Mouse (Mus musculus) regulatory T cell (primary cell): ENCODE data around the gene Nrxn1.

ENCODE experiments used
- in situ Hi-C: fragments of 300-600 bp; cut with MboI, MseI; formaldehyde crosslinking; loops from one replicate; pipeline ENCODE4 v1.15.1; 2025; ENCODE audit warnings: high pct_unique_total_duplicates

Nrxn1 gene

DNA sequence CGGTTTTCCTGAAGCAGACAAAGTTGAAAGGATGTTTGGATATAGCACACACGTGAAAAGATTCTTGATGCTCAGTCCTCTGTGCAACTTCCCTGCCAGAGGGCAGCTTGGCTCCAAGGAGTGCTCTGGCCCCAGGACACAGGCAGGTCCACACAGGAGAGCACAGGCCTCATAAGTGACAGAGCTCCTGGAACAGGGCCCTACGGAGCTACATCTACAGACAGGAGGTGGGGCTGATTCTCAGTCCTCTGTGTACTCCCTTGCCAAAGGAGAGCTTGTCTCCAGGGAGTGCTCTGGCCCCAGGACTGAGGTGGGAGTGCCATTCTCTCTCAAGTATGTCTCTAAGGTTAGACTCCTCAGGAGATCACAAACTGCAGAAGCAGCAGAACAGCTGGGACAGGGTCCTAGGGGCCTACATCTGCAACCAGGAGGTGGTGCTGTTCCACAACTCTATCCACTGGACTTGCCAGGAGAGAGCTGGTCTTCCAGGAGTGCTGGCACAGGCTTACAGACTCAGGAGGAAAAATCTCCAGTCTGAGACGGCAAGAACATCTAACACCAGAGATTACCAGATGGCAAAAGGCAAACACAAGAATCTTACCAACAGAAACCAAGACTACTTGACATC is 129.9 kb downstream of the Nrxn1 start:
- in situ Hi-C loops = no loop called here

DNA sequence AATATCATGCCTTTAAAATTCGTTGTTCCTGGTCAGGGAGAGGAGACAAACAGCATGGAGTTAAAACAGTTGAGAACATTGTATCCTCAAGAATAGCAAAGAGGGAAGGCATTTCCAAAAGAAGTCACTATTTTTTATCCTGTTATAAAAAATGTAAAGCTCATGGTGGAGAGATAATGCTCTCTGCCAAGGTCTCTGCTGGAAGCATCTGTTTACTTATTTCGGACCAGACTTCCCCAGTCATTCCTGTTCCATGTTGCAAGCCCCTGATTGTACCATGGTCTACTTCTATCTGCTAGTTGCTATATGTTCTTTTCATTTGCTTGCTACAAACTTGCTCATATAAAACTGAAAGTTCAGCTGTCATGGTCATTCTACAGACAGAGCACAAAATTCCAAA is 137.7 kb downstream of the Nrxn1 start:
- in situ Hi-C loops = no loop called here

DNA sequence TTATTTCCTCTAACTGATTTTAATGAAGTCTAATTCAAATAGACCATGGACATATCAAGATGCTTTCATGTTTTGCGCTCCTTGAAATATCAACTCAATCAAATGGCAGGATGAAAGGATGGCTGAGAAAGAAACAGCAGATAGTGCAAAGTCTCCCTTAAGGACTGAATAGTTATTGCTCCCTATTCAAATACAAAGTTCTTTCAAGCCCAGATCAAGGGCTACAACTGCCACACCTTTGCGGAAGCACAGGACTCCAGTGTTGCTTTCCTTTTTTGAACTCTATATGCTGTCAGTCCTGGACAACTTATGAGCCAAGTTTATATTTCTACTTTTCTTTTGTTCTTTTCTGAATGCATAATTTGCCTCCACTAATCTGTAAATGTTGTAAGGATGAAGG is 157.9 kb downstream of the Nrxn1 start:
- in situ Hi-C loops = no loop called here

DNA sequence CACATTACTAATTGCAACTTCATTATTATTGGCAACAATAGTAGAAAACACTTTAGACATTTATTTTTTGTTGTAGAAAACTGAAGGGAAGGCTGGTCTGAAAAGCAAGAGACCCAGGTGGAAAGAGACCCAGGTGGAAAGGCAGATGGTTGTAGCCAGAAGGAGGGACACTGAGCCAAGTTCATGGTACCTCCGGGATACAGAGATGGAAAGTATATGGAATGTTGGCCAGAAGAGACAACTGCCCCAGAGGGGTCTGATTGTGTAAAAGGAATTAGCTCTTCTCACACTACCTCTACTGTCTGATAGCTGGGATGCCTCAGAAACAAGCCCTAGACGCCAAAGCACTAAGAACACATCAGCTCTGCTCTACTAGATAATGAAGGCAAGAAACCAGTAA is 179.6 kb downstream of the Nrxn1 start:
- in situ Hi-C loops = no loop called here

DNA sequence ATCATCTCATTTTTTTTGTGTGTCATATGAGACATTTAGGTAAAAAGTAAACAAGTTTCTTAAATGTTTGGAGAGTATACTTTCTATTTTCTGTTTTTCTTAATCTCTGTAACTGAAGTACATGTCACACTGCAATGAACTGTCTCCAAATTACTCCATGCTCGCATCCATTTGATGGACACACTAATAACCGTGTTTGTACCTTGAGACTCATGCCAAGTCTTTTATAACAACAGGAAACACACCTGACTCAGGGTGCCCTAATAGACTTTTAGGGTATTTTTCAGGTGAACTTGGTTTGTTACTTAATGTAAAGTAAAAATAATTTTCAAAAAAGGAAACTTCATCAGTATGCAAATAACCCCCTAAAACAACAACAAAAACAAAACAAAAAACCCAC is 180.1 kb downstream of the Nrxn1 start:
- in situ Hi-C loops = no loop called here

DNA sequence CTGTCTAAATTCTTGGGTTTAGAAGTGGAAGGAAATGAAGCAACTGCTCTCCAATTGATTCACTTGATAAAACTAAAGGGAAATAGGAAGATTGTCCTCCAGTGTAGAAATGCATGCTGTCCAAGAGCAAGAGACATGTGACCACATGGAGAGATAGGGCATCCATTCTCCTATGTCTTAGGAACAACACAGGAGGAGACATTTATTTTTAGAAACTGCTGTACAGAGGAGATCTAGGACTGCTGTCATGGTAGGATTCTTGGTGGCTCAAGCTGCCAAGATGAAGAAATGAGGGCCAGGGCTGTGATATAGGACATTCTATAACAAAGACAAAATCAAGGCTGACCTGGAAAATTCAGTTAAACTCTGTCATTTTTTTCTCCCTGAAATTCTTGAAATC is 180.5 kb downstream of the Nrxn1 start:
- in situ Hi-C loops = no loop called here

DNA sequence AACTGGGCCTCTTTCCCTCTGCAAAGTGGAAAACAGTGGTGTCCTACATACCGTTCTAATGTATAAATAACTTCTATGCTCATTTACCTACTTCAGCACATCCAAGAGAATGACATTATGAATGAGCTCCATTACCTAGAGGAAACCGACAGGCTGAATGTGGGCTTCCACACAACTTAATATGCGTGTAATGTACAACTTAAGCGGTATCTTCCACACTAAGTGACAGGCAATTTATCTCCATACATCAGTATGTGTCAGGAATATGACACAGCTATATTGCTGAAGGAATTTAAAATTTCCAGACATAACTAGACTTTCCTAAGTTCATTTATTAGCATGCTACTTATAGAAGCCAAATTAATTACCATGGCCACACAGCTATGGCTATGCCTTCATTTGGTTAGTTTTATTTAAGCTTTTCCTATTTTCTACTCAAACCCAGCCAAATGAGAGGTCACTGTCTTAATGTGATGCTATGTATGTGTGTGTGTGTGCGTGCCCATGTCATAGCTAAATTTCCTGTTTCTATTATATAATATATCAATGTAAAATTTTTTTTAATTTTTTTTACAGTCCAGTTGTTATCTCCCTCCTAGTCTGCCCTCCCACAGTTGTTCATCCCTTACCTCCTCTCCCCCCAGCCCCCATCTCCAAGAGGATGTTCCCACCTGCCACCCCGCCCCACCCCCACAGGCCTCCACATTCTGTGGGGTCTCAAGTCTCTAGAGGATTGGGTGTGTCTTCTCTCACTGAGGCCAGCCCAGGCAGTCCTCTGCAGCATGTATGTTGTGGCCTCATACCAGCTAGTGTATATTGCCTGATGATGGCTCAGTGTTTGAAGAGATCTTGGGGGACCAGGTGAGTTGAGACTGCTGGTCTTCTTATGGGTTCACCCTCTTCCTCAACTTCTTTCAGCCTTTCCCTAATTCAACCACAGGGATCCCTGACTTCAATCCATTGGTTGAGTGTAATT is 186.5 kb downstream of the Nrxn1 start:
- in situ Hi-C loops = no loop called here

DNA sequence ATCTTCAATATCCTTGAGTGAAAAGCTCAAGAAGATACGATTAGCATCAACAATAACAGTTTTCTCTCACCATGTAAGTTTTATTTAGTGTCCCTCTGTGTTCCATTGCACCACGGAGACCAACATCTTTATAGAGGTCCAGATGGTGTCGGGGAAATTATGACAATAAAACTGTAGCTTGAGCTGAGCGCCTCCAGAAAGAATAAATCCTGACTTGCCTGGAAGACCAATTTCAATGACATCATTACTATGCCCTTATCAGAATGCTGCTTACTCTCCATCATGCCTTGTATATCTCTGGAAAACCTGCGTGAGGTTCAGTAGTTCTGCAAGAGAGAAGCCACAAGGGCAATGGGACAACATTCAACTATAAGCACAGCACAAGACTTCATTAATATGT is 187.7 kb downstream of the Nrxn1 start:
- in situ Hi-C loops = no loop called here

DNA sequence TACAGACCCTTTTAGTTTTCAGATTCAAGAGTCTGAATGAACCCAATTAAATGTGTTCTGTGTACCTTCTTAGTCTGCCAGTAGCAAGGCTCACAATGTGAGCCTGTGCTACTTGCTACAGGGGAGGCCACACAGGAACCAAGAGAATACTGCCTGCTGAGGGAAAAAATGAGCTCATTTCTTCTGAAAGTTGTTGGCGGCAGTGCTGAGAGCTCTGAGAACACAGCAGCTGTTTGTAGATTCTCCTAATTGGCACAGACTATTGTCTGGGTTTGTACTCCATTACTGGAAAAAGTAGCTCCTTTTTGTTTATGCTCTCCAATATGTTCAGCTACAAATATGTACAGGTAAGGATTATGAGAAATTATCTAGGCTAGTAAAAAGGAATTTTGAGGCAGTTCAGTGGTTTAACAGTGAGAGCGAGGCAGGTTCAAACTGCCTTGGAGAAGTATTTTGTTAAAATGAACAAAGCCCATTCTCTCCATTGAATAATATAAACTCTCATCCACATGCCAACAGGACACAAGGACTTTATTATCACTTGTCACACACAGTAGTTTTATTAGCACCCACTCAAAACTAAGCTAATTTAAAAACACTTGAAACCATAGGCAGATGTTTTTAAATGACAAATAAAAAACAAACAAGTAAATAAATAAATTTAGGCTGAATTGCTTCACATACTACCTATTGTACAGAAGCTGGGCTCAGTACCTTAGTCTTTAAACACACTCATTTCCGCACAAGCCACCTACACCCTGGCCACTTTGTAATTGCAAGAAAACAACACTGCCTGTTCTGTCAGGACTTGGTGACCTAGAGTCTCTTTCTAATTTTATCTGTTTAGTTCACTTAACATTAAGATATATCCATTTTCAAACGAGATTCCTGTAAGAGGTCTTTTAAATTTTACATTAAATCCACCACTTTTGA is 200.3 kb downstream of the Nrxn1 start:
- in situ Hi-C loops = no loop called here

DNA sequence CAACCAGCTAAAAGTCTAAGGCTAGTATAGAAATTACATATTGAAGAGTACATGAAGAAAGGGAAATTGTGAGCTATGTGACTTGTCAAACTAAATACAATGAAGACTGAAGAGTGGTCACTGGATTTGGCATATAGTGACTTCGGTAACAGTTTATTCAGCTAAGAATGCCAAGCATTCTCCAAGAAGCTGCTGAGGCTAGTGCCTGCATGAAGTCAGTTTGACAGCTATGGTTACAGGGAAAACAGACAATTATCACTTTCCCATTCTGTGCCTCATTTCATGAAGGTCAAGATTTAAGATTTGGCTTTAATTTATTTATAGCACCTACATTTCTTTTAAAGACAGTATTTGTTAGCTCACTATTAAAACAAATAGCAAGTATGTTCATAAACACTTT is 201.2 kb downstream of the Nrxn1 start:
- in situ Hi-C loops = no loop called here

DNA sequence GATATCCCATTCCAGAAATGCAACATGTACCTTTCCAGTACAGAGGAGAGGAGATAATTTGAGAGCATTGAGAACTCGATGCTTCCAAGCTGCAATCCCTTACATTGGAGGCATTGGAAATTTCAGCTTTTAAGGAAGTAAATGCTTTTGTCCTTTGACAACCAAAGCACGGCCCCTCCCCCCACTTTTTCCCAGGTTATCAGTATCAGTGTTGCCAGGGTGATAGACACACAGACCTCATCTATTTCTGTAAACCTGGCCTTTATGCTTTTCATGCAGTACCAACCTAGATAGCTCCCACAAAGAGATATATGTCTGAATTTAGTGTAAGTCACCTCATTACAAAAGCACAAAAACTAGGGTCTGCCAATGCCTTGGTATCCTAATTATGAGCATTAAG is 235.6 kb downstream of the Nrxn1 start:
- in situ Hi-C loops = no loop called here

DNA sequence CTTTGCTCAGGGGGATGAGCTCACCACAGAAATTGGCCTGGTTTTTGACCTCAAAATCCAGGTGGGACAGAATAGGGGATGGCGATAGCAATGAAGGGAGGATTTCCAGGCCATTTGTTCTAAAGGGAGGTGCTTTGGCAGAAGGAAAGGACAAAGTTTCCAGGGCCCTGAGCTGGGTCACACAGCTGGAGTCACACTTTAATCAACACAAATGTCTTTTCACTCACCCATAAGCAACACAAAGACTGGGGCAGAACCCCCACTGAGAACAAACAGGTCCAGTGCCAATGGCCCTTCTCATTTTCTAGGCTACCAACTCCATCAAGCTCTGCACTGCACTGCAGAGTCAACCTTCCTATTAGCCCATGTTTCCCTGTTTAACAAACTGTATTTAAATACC is 249.0 kb downstream of the Nrxn1 start:
- in situ Hi-C loops = no loop called here

DNA sequence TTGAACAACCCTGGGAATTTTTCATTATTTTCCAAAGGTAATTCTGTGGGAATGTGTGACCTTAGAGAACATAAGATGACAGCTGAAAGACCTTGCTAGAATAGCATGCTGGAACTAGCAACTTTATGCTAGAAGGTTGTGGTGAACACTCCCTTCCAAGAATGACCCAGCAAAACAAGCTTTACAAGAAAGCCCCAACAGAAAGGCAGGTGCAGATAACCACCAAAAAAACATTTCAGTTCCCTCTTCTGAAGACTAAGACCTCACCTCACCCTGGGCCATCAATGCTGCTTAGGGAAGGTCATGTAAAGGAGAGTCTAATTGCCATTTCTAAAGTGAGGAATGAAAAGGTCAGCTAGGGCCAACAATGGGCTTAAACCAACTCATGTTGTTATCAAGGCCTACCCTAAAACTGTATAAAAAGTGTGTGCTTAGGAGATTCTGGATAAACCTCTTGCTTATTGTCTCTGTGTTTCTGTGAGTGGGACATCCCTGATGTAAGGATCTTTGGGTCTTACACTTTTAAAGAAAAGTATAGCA is 249.7 kb downstream of the Nrxn1 start:
- in situ Hi-C loops = no loop called here

DNA sequence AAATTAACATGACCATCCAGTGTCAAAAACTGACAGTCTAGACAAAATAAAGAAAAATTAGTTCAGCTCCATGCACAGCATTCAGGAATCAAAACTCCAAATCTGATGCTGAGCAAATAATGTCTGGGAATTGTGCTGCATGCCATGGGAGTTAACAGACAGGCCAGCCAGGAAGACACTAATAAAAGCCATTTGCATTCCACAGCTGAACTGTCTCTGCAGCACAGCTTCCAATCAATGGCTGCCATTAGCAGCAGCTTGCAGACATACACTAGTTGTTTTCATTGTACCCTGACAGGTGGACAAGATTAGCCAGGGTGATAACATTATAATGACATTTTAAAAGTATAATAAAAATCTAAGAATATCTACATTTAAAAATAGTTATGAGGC is 255.9 kb downstream of the Nrxn1 start:
- in situ Hi-C loops = no loop called here

DNA sequence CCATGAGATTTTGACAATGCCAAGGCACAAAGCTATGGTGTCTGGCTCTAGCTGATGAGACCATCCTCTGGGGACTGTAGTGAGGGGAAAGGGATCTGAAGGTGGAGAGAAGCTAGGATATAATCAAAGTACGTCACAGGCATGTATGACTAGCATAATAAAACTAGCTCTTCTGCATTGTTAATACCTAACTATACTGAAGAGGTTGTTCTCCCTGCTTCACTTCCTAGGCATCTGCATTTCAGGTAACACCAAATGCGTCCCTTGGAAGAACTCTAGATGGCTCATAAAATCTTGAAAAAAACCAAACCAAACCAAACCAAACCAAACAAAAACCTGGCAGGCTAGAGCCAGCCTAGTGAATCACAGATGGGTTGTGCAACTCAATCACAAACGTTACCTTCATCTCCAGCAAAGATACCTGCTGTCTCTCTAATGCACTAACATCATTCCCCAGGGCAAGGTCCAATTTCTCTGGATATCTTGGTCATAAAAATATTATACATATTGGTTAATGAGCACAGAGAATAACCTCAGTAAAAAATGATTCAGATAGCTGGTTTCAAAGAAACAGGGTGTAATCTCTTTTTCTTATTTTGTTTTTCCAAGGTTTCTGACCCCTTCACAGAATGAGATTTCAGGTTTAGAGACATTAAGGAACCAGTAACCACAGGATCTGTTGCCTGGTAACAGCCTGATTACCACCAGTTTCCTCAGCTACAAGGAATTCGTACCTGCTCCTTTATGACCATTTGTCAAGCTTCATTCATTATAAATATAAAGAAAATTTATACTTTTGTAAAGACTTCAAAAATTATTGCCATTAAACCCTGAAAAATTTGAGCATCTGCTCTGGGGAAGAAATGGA is 256.5 kb downstream of the Nrxn1 start:
- in situ Hi-C loops = no loop called here

DNA sequence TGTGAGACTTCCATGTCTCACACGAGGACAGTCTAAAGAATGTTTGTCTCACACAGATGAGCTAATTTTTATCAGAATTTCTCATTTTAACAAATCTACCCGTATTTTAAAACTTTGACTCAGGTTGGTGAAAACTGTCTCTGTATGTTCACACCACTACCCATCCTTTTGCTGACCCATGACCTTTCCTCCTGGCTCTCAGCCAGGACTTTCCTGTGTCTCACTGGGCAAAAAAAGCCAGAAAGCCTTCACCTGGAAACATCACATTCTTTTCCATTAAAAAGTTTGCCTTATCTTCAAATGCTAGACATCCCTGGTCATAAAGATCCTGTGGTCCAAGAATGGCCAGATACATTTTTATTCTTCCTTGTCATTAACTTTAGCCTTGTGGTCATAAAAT is 274.5 kb downstream of the Nrxn1 start:
- in situ Hi-C loops = no loop called here

DNA sequence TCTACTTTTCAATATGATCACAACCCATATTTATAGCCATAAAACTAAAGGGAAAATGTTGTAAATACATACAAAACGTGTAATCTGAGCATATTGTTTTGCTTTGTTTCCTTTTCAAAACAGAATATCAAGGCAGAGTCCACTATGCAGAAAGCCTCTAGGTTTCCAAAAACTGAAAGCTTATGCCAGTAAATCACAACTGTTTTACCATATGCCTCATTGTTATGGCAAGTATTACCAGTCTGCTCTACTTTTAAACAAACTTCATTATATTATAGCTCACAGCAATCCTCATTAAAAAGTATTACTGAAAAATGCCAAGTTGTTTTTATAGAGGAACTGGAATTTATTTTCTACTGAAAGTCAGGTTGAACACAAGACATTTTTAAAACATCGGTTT is 275.0 kb downstream of the Nrxn1 start:
- in situ Hi-C loops = no loop called here

DNA sequence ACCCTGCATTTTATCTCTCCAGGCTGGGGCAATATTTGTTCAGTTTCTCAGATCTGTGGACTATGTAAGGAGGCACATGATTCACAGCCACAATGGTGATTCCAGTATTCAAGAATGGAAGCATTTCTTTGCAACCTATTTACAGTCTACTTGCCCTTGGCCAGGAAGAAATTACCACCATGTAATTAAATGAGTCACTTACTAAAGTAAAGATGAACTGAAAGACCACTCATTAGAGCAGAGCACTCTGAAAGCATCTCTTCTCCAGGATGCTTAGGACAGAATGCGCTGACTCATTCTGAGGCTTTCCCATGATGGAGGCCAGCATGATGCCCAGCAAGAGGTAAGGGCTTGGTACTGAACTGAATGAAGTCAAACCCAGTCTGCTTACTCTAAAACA is 277.6 kb downstream of the Nrxn1 start:
- in situ Hi-C loops = no loop called here

DNA sequence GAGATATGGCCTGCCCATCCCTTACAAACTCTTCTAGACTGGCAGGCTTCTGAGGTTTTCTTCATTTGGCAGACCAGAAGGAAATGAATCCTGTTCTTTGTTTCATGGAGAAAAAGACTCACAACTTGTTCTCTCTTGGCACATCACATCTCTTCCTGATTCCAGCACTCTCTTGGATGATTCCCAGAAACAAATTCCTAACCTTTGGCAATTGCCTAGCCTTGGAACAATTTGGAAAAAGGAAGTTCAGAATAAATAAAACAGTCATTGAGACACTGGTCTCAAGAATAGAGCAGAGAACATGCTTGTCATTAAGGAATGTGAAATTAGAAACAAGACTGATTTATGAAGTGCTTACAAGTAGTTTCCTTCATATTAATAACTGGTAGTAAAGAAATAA is 279.1 kb downstream of the Nrxn1 start:
- in situ Hi-C loops = no loop called here

DNA sequence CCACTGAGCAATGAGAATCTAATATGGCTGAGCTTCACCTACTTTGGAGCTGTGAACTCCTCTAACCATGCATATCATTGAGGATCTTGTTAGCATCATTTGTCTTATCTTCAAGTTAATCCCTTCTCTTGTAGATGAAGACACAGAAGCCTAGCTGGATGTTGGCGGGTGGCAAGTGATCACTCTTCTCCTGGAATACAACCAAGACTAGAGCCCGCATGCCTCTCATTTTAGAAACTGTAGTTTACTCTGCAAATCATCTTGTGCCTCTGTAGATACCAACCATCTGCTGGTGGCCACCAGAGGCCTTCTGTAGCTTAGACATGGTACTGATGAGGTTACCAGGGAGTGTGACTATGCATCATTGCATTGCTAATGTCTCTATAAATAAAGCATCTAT is 280.4 kb downstream of the Nrxn1 start:
- in situ Hi-C loops = no loop called here
